Mouse (Mus musculus) adrenal gland, postnatal 36 days (tissue): ENCODE data around the gene Hist3h2ba. TPM values are rescaled to one million over a fixed set of nuclear protein-coding genes. Genes with fewer than 3 reads are reported as not detected.
"Not testable (repeated sequence)": the region's sequence is repeated elsewhere in the genome, so short reads cannot be mapped to it uniquely, and the experiment has no call there.

Source experiments
- DNase-seq, 2 experiments: peaks; one replicate each; pipeline ENCODE4 v3.0.0; 2021; ENCODE audit warnings: mixed read lengths in 1 of 2
- total RNA-seq, 2 experiments: library from RNA; stranded (reverse); gene quantifications; 2 replicates each; pipeline ENCODE4 v1.2.3; 2021

Gene Hist3h2ba
- total RNA-seq, 2 experiments from 2014 or later = 4.5 to 5.8 TPM

DNA sequence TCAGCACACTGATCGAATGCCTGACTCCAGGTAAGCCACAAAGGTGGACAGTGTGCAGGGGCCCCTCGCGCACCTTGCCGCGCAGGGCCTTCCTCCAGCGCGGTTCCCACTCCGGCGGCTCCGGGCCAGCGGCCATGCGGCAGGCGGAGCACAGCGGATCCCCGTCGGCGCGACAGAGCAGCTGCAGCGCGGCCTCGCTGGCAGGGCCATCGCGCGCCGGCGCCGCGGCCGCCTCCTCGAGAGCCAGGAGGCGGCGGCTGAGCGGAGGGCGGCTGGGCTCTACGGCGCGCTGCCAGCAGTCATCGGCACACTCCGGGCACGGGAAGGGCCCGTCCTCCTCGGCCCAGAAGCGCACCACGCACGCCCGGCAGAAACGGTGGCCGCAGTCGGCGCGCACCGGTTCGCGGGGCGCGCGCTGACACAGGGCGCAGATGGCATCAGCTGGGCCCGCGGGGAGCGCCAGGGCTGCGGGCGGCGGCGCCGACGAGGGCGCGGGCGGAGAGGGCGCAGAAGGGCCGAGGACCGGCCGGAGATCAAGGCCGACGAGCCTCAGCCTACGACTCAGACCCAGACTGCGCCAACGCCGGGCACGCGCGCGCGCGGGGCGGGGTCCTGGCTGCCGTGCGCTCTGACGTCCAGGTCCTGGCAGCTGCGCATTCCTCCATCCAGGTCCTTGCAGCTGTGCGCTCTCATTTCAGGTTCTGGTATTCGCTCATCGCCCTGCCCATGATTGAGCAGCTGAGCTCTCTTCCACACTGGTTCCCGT, 10.2 kb upstream of the Hist3h2ba start, which contains the start of gene Rnf187:
Gene Rnf187, minus strand, starts transcription at position 595 of the 766 bp plus-strand sequence.
- DNase-seq = peak; percentile 95 to 96

DNA sequence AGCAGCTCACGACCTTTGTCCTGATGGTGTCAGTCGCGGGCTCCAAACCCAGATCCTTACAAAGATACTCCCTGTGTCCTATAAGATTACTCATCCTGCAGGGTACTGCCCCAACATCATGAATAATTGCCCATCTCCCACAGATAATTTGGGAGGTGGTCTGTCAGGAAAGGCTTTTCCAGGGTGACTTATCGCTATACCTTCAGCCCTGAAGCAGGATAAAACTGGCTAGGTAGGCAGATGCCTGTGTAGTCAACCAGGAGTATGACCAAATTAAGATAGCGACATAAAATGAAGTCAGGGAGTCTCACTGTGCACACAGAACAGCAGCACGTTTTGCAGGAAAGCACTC, 9.7 kb upstream of the Hist3h2ba start:
- no peak for DNase-seq

DNA sequence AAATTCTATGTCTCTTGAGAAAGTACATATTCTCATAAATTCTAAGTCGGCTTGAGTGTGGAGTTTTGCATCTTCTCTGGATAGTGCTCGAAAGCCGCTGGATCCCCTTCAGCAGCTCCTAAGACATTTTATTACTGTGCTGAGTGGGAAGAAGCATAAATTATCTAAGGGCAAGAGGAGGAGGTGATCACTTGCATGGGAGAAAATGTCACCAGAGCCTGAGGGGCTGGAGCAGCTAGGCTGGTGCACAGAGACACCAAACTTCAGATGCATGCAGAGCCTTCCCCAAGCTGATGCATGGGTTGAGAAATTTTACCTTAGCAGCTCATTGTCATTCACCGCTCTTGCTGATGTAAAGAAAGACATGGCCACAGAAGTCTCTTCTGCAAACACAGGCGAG, 4.6 kb upstream of the Hist3h2ba start:
- no peak for DNase-seq

DNA sequence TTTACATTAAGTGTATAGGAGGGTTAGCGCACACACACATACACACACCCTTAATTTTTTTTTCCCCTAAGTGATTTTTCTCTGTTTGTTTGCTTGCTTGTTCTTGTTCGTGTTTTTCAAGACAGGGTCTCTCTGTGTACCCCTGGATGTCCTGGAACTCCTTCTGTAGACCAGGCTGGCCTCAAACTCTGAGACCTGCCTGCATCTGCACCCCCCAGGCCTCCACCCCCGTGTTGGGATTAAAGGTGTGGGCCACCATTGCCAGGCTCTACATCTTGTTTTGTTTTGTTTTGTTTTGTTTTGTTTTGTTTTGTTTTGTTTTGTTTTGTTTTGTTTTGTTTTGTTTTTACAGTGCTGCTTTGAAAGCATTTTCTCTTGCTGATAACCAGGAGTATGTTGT, 1.4 kb upstream of the Hist3h2ba start:
- no peak for DNase-seq

DNA sequence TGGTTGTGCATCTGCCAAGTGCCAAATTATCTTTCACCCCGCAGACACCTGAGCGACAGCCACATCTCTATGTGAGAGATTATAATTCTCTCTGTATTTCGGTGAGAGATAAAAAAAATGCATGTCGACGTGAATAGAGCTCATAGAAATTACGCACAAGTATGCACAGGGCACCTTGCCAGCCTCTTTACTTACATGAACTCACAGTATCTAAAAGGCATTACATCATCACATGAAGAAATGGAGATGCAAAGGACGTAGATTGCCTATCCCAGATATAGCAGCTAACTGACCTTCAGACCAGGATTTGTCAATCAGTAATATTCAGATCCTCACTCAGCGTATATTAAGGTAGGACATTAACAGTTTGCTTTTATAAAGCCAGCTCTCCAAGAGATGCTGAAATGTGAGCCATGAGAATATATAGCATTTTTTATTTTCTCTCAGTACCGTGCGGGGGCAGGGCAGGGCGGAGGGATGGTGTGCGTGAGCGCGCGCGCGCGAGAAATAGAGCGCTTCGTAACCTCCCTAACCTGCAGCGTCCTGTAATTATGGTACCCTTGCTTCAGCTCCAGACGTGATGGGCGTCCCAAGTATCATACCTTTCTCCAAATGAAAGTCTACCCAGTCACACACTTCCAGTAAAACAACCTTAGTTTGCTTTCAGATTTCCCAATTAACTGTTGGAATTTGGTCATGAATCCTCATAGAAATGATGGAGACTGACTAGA, 757 bp upstream of the Hist3h2ba start:
- no peak for DNase-seq

DNA sequence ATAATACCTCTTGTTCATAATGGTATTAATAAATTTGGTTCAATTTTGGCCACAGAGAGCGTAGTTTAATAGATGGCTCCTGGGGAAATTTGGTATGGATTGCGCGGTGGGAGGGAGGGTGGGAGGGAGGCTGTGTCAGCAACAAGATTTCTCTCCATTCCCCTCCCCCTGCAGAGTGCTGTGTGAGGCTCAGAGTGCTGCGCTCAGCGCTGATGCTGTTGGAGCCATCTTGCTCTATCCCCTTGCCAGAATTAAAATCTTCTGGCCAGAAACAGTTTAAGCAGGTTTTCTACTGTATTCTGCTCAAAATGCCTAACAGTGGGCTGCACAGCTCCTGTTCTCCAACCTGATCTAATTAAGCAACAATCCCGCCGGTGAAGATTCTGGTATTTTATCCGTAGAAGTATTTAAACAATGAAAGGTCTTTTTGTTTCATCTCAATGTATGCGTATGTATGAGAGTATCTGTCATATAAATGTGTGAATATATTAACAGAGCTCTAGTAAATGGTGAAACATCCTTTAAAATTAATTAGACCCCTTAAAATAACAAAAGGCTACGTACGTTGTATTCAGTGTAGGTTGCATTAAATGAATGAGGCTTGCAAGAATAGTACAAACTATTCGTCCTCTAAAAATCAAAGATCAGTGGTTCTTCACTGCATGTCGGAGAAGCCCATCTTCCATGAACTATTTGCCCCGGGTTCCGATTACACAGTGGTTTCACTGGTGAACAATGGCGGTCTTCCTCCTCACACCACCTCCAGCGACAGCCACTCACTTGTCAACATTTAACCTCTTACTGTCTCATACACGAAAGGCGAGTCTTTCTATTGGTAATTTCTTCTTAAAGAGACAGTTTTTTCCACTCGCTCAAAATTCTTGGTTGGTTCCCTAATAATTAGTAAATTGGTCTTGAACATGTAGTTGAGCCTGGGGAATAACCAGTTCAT, 1.0 kb downstream of the Hist3h2ba start:
- no peak for DNase-seq

DNA sequence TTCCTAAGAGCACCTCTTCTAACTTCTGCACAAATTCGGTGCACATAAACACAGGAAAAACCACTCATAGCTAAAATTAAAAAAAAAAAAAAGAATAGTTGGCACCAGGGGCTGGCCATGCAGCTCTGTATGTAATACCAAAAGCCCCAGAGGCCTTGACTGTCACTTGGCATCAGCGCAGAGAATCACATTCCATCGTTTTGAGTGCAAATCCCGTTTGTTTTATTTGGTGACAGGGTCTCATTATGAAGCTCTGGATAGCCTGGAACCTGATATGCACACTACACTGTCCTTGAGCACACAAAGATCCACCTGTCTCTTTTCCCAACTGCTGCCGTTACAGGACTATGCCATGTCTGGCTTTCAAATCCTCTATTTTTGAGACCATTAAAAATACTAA, 2.5 kb downstream of the Hist3h2ba start:
- no peak for DNase-seq

DNA sequence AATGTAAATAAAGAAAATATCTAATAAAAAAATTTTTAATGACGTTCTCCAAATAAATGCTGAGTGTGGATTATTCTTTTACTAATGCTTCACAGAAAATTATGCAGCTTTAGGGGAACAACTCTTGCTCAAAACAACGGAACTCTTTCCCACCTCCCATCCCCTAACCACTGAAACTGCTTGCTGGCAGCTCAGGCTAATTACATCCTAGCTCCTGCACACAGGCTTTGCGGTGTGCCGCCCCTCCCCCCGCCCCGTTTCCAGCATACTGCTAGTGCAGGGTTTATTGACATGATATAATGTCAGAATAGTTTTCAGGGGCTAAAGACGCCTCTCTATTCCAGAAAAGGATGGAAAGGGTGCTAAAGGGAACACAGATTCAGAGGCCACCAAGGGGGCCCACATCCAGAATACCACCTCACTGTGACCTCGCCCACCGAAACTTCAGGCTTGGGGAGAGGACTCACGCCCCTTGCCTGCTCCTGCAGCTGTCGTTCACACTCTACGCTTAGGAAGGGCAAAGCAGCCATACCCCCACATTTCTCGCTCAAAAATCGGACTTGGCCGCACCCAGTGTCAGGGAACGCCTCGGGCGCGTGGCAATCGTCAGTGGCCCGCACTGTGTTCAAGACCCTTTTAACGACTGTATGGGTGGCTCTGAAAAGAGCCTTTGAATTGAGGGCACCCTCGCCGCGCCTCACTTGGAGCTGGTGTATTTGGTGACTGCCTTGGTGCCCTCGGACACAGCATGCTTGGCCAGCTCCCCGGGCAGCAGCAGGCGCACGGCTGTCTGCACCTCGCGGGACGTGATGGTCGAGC, 4.8 kb downstream of the Hist3h2ba start:
- peak; percentile 24 to 30 for DNase-seq

DNA sequence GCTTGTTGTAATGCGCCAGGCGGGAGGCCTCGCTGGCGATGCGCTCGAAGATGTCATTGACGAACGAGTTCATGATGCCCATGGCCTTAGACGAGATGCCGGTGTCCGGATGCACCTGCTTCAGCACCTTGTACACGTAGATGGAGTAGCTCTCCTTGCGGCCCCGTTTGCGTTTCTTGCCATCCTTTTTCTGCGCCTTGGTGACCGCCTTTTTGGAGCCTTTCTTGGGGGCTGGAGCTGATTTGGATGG, 5.4 kb downstream of the Hist3h2ba start:
- not testable (repeated sequence) for DNase-seq

DNA sequence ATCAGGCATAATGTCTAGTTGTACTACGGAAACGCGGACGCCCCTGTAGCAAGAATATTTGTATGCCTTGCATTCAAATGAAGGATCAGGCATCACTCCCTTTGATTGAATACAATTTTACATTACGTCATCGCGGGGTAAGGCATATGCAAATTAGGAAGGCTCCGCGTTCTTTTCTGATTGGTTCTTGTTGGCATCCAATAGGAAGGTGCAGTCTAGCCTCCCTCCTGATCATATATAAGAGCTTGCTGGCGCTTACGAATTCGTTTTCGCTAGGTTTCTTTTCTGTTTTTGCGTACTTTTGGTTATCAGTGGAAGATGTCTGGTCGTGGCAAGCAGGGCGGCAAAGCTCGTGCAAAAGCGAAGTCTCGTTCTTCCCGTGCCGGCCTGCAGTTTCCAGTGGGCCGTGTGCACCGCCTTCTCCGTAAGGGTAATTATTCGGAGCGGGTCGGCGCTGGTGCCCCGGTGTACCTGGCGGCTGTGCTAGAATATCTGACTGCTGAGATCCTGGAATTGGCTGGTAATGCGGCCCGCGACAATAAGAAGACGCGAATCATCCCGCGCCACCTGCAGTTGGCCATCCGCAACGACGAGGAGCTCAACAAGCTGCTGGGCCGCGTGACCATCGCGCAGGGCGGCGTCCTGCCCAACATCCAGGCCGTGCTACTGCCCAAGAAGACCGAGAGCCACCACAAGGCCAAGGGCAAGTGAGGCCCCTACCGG, 5.9 kb downstream of the Hist3h2ba start, which contains the start of the genes Hist3h2a and Trim17:
Gene Hist3h2a, plus strand, starts transcription at position 266 of the 723 bp plus-strand sequence.
Gene Trim17, plus strand, starts transcription at position 266 of the 723 bp plus-strand sequence.
- DNase-seq = peak; percentile 83 to 86

DNA sequence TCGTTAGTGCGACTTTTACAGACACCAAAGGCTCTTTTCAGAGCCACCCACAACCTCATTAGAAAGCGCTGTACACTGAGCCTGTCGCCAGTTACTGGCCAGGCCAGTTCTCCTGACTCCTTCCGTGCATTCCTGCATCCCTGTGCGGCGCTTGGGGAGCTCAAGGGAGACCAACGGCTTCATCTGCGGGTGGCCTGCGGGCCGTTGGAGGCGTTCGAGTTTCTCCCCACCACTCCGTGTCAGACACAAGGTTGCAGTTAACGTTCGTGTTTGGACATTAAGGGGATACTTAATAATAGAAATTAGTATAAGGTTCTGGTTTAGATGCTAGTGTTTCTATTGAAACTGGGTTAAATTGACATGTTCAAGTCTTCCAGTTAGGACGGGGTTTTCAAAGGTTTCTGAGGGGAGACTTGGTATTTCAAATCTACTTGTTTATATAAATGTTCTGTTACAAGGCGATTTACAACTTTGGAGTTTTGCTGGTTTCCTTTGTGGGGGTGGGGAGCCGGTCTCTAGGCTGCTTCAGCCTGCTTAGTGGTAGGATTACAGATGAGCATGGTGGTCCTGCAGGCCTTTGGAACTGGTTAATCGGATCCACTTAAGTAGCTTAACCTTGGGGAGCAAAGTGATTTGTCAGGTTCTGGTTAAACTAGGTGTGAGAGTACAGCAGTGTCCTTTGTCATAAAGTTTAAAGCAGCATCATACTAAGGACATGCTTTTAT, 6.6 kb downstream of the Hist3h2ba start:
- peak in 1 of 2 experiments; percentile 46 for DNase-seq

DNA sequence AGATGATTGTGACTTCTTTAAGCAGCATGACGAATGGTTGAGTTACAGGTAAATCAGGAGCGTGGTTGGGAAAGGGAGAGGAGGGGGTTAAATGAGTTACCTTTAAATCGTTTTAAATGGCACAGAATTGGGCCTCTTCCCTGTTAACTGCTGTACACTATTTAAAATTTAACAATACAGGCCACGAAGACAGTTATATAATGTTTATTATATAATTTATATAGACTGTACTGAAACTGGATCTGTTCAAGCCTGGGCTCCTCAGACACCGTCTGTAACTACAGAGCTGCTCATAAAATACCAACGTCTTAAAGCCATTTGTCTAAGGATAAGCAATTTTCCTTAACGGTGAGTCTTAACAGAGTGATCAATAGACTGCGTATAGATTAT, 7.1 kb downstream of the Hist3h2ba start:
- no peak for DNase-seq

DNA sequence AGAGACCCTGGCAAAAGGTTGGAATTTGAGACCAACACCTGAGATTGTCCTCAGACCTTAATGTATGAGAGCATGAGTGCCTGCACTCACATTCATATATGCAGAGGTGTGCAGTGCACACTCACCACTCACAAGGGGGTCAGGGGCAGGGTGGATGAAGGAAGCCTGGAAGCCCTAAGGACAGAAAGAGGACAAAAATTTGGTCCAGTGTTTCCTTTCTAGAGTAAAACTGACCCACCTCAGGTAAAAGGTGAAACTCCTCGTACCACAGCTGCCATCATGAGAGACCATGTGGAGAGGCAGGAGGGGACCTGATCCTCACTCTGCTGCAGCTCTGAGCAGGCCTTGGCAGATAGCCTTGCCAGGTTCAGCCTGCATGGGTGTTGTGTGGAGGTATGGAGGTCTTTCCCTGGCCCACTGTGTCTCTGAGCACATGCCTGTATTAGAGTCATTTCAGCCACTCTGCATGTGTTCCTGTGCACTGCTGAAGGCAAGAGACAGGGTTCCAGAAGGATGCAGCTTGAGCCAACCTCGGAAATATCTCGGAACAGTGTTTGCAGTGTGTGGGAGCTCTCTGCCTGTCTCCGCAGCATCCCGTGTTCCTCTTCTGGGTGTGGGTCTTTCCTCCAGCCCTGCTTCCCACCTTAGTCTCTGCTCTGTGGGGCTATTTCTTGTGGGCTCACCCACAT, 8.7 kb downstream of the Hist3h2ba start:
- DNase-seq = no peak

DNA sequence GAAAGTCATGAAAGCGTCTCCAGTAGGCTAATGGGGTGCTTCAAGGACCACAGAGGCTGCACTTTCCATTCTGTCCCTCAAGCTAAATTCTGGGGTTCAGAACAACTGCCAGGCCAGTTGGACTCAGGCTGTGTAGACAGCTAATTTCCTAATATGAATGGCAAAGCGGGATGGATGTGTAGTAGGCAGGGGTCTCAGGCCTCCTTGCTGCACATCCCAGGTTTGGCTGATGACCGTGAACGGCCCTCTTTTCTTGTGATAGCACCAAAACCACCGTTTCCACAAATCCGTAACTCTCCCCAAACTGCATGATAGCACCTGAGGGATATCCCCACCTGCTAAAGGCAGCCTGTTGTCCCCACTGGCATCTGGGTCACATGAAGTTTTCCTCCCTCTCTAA, 9.8 kb downstream of the Hist3h2ba start:
- no peak for DNase-seq

DNA sequence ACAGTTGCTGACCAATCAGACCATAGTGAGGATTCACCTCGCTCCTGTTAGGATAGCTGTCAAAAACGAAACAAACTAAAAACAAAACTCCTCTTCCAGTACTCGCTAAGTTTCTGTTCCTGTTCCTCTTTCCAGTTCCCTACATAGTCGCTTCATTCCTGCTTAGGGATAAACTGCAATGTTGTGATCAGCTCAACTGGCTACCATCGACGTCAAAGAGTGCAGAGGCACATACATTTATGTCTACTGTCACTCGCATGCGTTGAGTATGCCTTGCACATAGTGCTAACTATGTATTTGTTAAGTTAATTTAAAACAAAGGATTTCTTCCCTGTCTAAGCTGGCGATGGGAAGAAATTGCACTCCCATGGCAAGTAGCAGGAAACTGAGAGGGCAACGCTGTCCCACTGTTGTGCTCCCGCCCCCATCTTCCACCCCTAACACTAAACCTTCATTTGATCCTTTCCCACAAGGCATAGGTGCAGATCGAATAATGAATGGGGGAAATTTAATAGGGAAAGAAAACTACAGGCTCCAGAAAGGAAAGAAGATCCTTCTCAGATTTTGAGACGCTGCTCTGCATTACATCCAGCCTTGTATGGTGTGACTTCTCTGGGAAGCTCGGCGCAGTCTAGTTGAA, 10.6 kb downstream of the Hist3h2ba start:
- no peak for DNase-seq

DNA sequence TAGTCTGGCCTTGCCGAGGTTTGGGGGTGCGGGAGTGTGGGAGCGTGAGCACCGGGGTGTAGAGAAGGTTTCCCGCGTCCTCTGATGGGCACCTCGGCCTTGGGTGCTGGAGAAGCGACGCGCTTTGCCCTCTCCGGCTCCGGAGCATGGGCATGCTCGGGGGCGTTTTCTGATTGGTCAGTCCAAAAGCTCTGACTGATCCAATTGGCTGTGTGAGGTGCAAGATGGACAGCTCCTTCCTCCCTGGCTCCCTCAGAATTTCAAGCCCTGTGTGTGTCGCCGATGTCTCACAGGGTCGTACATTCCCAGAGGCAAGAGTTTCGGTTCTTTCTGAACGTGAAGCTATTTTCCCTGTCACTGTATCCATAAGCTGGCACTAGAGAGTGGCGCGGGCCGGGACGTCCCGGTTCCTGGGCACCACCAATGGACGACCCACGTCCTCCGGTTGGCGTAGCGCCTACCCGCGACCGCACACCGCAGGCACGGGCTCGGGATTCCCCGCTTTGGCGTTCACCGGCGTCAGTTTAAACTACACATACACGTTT, 11.3 kb downstream of the Hist3h2ba start:
- DNase-seq = peak; percentile 85 to 88

DNA sequence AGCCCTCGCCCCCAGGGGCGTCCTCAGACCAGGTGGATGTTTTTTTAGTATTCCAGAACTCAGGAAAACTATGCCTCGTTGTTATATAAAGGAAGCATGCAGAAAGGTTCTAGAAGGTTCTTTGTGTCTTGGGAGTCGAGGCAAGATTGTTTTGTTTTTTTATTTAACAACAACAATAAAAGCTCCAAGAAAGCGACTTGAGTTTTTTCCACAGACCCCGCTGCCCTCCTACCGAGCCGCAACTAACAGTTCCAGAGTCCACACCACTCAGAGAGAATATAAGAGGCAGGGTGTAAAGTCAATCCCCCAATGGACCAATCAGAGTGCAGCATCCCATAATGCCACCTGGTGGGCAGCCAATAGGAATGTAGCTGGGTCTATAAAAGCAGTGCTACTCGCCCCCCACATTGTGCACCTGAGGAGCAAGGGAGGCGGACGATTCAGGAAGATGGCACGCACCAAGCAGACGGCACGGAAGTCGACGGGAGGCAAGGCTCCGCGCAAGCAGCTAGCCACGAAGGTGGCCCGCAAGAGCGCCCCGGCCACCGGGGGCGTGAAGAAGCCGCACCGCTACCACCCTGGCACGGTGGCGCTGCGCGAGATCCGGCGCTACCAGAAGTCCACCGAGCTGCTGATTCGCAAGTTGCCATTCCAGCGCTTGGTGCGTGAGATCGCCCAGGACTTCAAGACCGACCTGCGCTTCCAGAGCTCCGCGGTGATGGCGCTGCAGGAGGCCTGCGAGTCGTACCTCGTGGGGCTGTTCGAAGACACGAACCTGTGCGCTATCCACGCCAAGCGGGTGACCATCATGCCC, 12.9 kb downstream of the Hist3h2ba start:
- no peak for DNase-seq

DNA sequence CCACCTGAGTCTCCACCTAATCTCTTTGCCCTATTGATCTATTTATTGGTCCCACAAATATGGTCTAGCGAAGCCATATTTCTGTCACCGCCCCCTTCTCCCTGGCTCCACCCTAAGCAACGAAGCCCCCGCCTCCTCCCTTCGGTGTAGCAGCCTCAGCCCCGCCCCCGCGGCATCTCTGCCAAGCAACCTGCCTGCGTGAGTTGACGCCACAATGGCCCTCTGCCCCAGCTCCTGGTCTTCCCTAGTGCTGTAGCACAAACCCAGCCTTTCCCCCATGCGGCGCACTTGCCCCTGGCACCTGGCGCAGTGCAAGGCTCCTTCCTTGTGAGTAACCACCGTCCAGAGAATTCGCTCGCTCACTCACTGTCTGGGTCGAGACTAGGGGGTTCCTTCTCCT, 14.8 kb downstream of the Hist3h2ba start:
- peak; percentile 42 to 76 for DNase-seq
